Mouse (Mus musculus): ENCODE measurements around the gene Vmn1r179. TPM values are rescaled to one million over a fixed set of nuclear protein-coding genes. Genes with fewer than 3 reads are reported as not detected.

Vmn1r179 gene
- total and polyA plus RNA-seq, 3 experiments = not detected

Other genes with a start within 250 kb of the Vmn1r179 start
- not detected in 2 replicates for gene Vmn1r173, start 226.3 kb upstream of the Vmn1r179 start, total RNA-seq (2012; rRNA removed)
- not detected in 2 replicates for gene Vmn1r173, start 226.3 kb upstream of the Vmn1r179 start, total RNA-seq (2014; rRNA removed)
- not detected in 2 replicates for gene Vmn1r173, start 226.3 kb upstream of the Vmn1r179 start, polyA plus RNA-seq (2012; ENCODE audit: insufficient read length, low read depth)
- not detected in 2 replicates for gene Vmn1r174, start 174.7 kb upstream of the Vmn1r179 start, total RNA-seq (2012; rRNA removed)
- gene Vmn1r174, start 174.7 kb upstream of the Vmn1r179 start, total RNA-seq (2014; rRNA removed) = not detected in 2 replicates
- gene Vmn1r174, start 174.7 kb upstream of the Vmn1r179 start, polyA plus RNA-seq (2012; ENCODE audit: insufficient read length, low read depth) = not detected in 2 replicates
- not detected in 2 replicates for gene Vmn1r175, start 116.3 kb upstream of the Vmn1r179 start, total RNA-seq (2012; rRNA removed)
- not detected in 2 replicates for gene Vmn1r175, start 116.3 kb upstream of the Vmn1r179 start, total RNA-seq (2014; rRNA removed)
- not detected in 2 replicates for gene Vmn1r175, start 116.3 kb upstream of the Vmn1r179 start, polyA plus RNA-seq (2012; ENCODE audit: insufficient read length, low read depth)
- gene Vmn1r176, start 89.6 kb upstream of the Vmn1r179 start, total RNA-seq (2012; rRNA removed) = not detected in 2 replicates
- gene Vmn1r176, start 89.6 kb upstream of the Vmn1r179 start, total RNA-seq (2014; rRNA removed) = not detected in 2 replicates
- gene Vmn1r176, start 89.6 kb upstream of the Vmn1r179 start, polyA plus RNA-seq (2012; ENCODE audit: insufficient read length, low read depth) = not detected in 2 replicates
- gene Vmn1r177, start 60.5 kb upstream of the Vmn1r179 start, total RNA-seq (2012; rRNA removed) = not detected in 2 replicates
- not detected in 2 replicates for gene Vmn1r177, start 60.5 kb upstream of the Vmn1r179 start, total RNA-seq (2014; rRNA removed)
- not detected in 2 replicates for gene Vmn1r177, start 60.5 kb upstream of the Vmn1r179 start, polyA plus RNA-seq (2012; ENCODE audit: insufficient read length, low read depth)
- gene Vmn1r178, start 35.0 kb upstream of the Vmn1r179 start, total RNA-seq (2012; rRNA removed) = not detected in 2 replicates
- not detected in 2 replicates for gene Vmn1r178, start 35.0 kb upstream of the Vmn1r179 start, total RNA-seq (2014; rRNA removed)
- gene Vmn1r178, start 35.0 kb upstream of the Vmn1r179 start, polyA plus RNA-seq (2012; ENCODE audit: insufficient read length, low read depth) = not detected in 2 replicates
- gene Vmn1r180, start 23.7 kb downstream of the Vmn1r179 start, total RNA-seq (2012; rRNA removed) = not detected in 2 replicates
- not detected in 2 replicates for gene Vmn1r180, start 23.7 kb downstream of the Vmn1r179 start, total RNA-seq (2014; rRNA removed)
- gene Vmn1r180, start 23.7 kb downstream of the Vmn1r179 start, polyA plus RNA-seq (2012; ENCODE audit: insufficient read length, low read depth) = not detected in 2 replicates
- gene Vmn1r181, start 47.6 kb downstream of the Vmn1r179 start, total RNA-seq (2012; rRNA removed) = not detected in 2 replicates
- gene Vmn1r181, start 47.6 kb downstream of the Vmn1r179 start, total RNA-seq (2014; rRNA removed) = not detected in 2 replicates
- gene Vmn1r181, start 47.6 kb downstream of the Vmn1r179 start, polyA plus RNA-seq (2012; ENCODE audit: insufficient read length, low read depth) = not detected in 2 replicates
- gene V1rd19, start 74.7 kb downstream of the Vmn1r179 start, total RNA-seq (2012; rRNA removed) = not detected in 2 replicates
- not detected in 2 replicates for gene V1rd19, start 74.7 kb downstream of the Vmn1r179 start, total RNA-seq (2014; rRNA removed)
- gene V1rd19, start 74.7 kb downstream of the Vmn1r179 start, polyA plus RNA-seq (2012; ENCODE audit: insufficient read length, low read depth) = not detected in 2 replicates
- not detected in 2 replicates for gene Vmn1r183, start 126.3 kb downstream of the Vmn1r179 start, total RNA-seq (2012; rRNA removed)
- not detected in 2 replicates for gene Vmn1r183, start 126.3 kb downstream of the Vmn1r179 start, total RNA-seq (2014; rRNA removed)
- gene Vmn1r183, start 126.3 kb downstream of the Vmn1r179 start, polyA plus RNA-seq (2012; ENCODE audit: insufficient read length, low read depth) = not detected in 2 replicates
- 14.0 and 16.4 TPM in 2 replicates for gene Zfp180, start 154.9 kb downstream of the Vmn1r179 start, total RNA-seq (2012; rRNA removed)
- gene Zfp180, start 154.9 kb downstream of the Vmn1r179 start, total RNA-seq (2014; rRNA removed) = 12.6 and 14.5 TPM in 2 replicates
- 11.4 TPM in 2 replicates for gene Zfp180, start 154.9 kb downstream of the Vmn1r179 start, polyA plus RNA-seq (2012; ENCODE audit: insufficient read length, low read depth)
- 0.29 and 0.42 TPM in 2 replicates for gene Zfp112, start 185.3 kb downstream of the Vmn1r179 start, total RNA-seq (2012; rRNA removed)
- gene Zfp112, start 185.3 kb downstream of the Vmn1r179 start, total RNA-seq (2014; rRNA removed) = 0.46 and 0.55 TPM in 2 replicates
- 0.40 and 0.53 TPM in 2 replicates for gene Zfp112, start 185.3 kb downstream of the Vmn1r179 start, polyA plus RNA-seq (2012; ENCODE audit: insufficient read length, low read depth)
- 6.7 and 7.3 TPM in 2 replicates for gene Zfp235, start 207.2 kb downstream of the Vmn1r179 start, total RNA-seq (2012; rRNA removed)
- gene Zfp235, start 207.2 kb downstream of the Vmn1r179 start, total RNA-seq (2014; rRNA removed) = 5.6 and 5.9 TPM in 2 replicates
- 2.8 and 3.4 TPM in 2 replicates for gene Zfp235, start 207.2 kb downstream of the Vmn1r179 start, polyA plus RNA-seq (2012; ENCODE audit: insufficient read length, low read depth)
- not detected in 2 replicates for gene Zfp114, start 248.1 kb downstream of the Vmn1r179 start, total RNA-seq (2012; rRNA removed)
- gene Zfp114, start 248.1 kb downstream of the Vmn1r179 start, total RNA-seq (2014; rRNA removed) = not detected in 2 replicates
- gene Zfp114, start 248.1 kb downstream of the Vmn1r179 start, polyA plus RNA-seq (2012; ENCODE audit: insufficient read length, low read depth) = not detected in 2 replicates

Data from CH12.LX (cell line).